Mouse (Mus musculus): ENCODE measurements at regions not wholly inside any gene's neighbourhood (a gene's known extent, or its start where the extent isn't known, plus 50 kb on each side); places are given as distances from the start of the nearest gene placed in this dataset.
"Not testable (repeated sequence)": the region's sequence is repeated elsewhere in the genome, so short reads cannot be mapped to it uniquely, and the experiment has no call there.

DNA sequence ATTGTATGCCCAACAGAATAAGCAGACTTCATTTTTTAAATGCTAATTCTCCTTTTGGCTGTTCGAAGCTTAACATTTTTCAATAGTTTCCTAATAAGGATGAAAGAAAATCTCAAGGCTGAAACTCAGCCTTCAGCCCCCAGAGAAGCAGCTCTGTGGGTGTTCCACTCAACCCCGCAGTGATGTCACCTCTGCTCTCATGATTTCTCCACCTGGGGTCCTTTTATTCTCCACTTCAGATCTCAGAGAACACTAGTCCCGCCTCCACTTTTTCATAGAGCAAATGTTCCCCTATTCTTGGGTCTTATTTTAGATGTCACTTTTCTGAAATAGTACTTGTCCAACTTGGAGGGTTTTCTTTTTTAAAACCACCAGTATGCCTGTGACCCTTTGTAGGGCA, 567.3 kb downstream of the Cntn3 start:
- H3K4me2 ChIP-seq: no peak overlapping the region
- WGBS: 75% methylated on average over 3 of the region's 3 CpGs
- no peak overlapping the region for H3K4me3 ChIP-seq
- no peaks in the 10 kb centered on the region for H3K9me3 ChIP-seq
- no peak for ATAC-seq (ENCODE audit: insufficient number of reproducible peaks, insufficient read depth, low FRiP score, low TSS enrichment, low read depth)
- no peak overlapping the region for H3K27ac ChIP-seq
- H3K9ac ChIP-seq: no peak overlapping the region
- no peaks in the 10 kb centered on the region for H3K4me1 ChIP-seq
- no peaks in the 10 kb centered on the region for H3K27me3 ChIP-seq
- H3K36me3 ChIP-seq: no peaks in the 10 kb centered on the region

- H3K27me3 ChIP-seq: no peaks in the 10 kb centered on the region
- no peak overlapping the region for H3K4me3 ChIP-seq
Observed at GRCm38 (mm10) chr6:101998181-101998580, 574.7 kb downstream of the Cntn3 start.

DNA sequence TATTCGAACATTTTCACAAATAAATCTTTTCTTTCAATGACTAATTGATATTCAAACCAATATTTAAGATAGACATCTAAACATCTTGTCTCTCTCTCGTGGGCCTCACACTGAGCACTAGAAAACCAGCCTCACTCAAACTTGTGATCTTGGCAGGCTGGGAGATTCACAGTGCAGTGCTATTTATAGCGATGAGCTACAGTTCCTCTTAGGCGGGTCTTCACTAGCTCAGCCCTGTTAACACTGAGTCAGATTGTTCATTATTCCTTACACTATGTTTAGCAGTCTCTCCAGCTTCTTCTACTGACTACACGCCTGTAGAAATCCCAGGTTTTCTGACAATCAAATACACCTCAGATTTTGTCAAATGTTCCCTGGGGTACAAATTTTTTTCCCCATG, 575.3 kb downstream of the Cntn3 start:
- 63% methylated on average over 5 of the region's 5 CpGs for WGBS
- no peak overlapping the region for H3K4me3 ChIP-seq
- H3K9me3 ChIP-seq: no peaks in the 10 kb centered on the region
- no peak overlapping the region for H3K27ac ChIP-seq
- no peaks in the 10 kb centered on the region for H3K27me3 ChIP-seq
- H3K9ac ChIP-seq: no peak overlapping the region
- H3K4me1 ChIP-seq: no peaks in the 10 kb centered on the region
- H3K4me2 ChIP-seq: no peak overlapping the region
- ATAC-seq (ENCODE audit: insufficient number of reproducible peaks, insufficient read depth, low FRiP score, low TSS enrichment, low read depth): no peak
- H3K36me3 ChIP-seq: no peaks in the 10 kb centered on the region

More at GRCm38 (mm10) chr6:101998181-101998580, 574.7 kb downstream of the Cntn3 start:
- H3K9ac ChIP-seq: no peak overlapping the region
- no peaks in the 10 kb centered on the region for H3K36me3 ChIP-seq
- no peak for ATAC-seq (ENCODE audit: insufficient number of reproducible peaks, insufficient read depth, low FRiP score, low TSS enrichment, low read depth)
- no peaks in the 10 kb centered on the region for H3K9me3 ChIP-seq
- no peak overlapping the region for H3K4me2 ChIP-seq
- no peak overlapping the region for H3K27ac ChIP-seq
- WGBS: 64% methylated on average over 2 of the region's 2 CpGs
- no peaks in the 10 kb centered on the region for H3K4me1 ChIP-seq

DNA sequence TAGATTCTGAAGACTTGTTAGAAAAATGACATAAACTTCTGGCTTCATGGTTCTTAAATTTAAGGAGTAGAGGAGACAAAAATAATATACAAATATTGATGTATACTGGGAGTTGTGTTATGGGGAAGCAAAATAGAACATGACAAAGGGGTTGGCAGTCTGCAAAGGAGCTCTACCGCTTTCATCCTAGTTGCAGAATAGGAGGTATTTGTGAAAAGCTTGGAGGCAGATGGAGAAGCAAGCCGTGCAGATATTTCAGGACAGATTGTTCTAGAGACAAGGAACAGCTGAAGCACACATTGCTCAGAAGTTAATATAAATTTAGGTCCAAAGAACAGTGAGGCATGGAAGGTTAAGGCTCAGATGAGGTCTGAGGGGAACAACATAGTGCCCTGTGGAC, 580.1 kb downstream of the Cntn3 start:
- no peaks in the 10 kb centered on the region for H3K4me1 ChIP-seq
- no peak for ATAC-seq (ENCODE audit: insufficient number of reproducible peaks, insufficient read depth, low FRiP score, low TSS enrichment, low read depth)
- 90% methylated on average over 2 of the region's 2 CpGs for WGBS
- no peak overlapping the region for H3K4me3 ChIP-seq
- H3K27ac ChIP-seq: no peak overlapping the region
- H3K36me3 ChIP-seq: no peaks in the 10 kb centered on the region
- no peaks in the 10 kb centered on the region for H3K9me3 ChIP-seq
- H3K4me2 ChIP-seq: no peak overlapping the region
- no peak overlapping the region for H3K9ac ChIP-seq
- no peaks in the 10 kb centered on the region for H3K27me3 ChIP-seq

GRCm38 (mm10) chr6:101981656-101982055, 591.2 kb downstream of the Cntn3 start:
- no peak for ATAC-seq (ENCODE audit: insufficient number of reproducible peaks, insufficient read depth, low FRiP score, low TSS enrichment, low read depth)
- Histone ChIP-seq H3K27ac (no peak overlapping the region), H3K9ac (no peak overlapping the region), H3K4me3 (no peak overlapping the region), H3K27me3 (no peaks in the 10 kb centered on the region), H3K4me2 (no peak overlapping the region), H3K9me3 (no peaks in the 10 kb centered on the region), H3K36me3 (no peaks in the 10 kb centered on the region), H3K4me1 (no peaks in the 10 kb centered on the region)
- WGBS: 49% methylated on average over 1 of the region's 1 CpGs

DNA sequence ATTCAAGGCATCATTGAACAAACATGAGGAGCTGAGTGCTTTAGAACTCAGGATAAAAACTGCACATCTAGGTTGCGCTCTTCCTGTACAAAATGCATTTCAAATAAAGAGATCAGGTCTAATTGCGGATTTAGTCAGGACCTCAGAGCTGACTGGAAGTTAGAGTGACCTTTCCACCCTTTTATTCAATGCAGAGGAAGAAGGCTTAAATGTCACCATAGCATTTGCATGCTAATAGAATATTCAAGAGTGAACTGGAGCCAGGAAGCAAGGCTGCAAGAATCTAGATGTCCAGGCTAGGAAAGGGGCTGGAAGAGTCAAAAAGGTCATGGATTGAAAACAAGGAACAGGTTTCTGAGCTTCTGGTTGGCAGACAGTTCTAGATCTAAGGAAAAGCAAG, 593.7 kb downstream of the Cntn3 start:
- Histone ChIP-seq H3K4me3 (no peak overlapping the region), H3K27me3 (no peaks in the 10 kb centered on the region), H3K4me1 (no peaks in the 10 kb centered on the region), H3K9me3 (no peaks in the 10 kb centered on the region), H3K36me3 (no peaks in the 10 kb centered on the region), H3K9ac (no peak overlapping the region), H3K27ac (no peak overlapping the region), H3K4me2 (no peak overlapping the region)
- no peak for ATAC-seq (ENCODE audit: insufficient number of reproducible peaks, insufficient read depth, low FRiP score, low TSS enrichment, low read depth)
- WGBS: 59% methylated on average over 2 of the region's 2 CpGs

- ATAC-seq (ENCODE audit: insufficient number of reproducible peaks, insufficient read depth, low FRiP score, low TSS enrichment, low read depth): no peak
- Histone ChIP-seq H3K36me3 (no peaks in the 10 kb centered on the region), H3K9me3 (no peaks in the 10 kb centered on the region), H3K27me3 (no peaks in the 10 kb centered on the region), H3K9ac (no peak overlapping the region), H3K4me3 (no peak overlapping the region), H3K4me2 (no peak overlapping the region), H3K4me1 (no peaks in the 10 kb centered on the region), H3K27ac (no peak overlapping the region)
- WGBS: 86% methylated on average over 2 of the region's 2 CpGs
Observed at GRCm38 (mm10) chr6:101964941-101965340, 587.2 kb upstream of the Pdzrn3 start.

DNA sequence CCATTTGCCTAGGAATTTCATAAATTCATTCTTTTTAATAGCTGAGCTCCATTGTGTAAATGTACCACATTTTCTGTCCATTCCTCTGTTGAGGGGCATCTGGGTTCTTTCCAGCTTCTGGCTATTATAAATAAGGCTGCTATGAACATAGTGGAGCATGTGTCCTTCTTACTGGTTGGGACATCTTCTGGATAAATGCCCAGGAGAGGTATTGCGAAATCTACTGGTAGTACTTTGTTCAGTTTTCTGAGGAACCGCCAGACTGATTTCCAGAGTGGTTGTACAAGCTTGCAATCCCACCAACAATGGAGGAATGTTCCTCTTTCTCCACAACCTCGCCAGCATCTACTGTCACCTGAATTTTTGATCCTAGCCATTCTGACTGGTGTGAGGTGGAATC, 583.8 kb upstream of the Pdzrn3 start:
- ATAC-seq (ENCODE audit: insufficient number of reproducible peaks, insufficient read depth, low FRiP score, low TSS enrichment, low read depth): not testable (repeated sequence)
- WGBS: 88% methylated on average over 3 of the region's 3 CpGs

DNA sequence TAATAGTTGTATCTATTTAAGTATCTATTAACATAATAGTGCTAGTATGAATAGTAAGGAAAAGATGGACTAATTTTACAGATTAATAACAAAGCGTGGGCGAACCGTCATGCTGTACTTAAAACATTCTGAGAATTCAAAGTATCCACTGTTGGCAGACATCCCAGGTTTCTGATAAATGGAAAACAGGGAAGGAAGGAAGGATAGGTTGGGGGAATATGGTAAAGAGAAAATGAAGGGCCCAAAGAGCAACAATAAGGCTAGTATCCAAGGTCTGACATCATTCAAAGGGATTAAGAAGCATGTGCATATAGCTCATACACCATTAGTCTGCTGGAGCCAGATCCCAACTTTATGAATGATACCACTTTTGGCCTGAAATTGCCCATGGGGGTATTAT, 572.0 kb upstream of the Pdzrn3 start:
- 49% methylated on average over 3 of the region's 3 CpGs for WGBS
- Histone ChIP-seq H3K4me3 (no peak overlapping the region), H3K27me3 (no peaks in the 10 kb centered on the region), H3K36me3 (no peaks in the 10 kb centered on the region), H3K4me1 (no peaks in the 10 kb centered on the region), H3K9me3 (no peaks in the 10 kb centered on the region), H3K4me2 (no peak overlapping the region), H3K27ac (no peak overlapping the region), H3K9ac (no peak overlapping the region)
- ATAC-seq (ENCODE audit: insufficient number of reproducible peaks, insufficient read depth, low FRiP score, low TSS enrichment, low read depth): no peak

More for the DNA sequence above, 583.8 kb upstream of the Pdzrn3 start:
- not testable (repeated sequence) for H3K36me3 ChIP-seq, H3K27me3 ChIP-seq, H3K4me3 ChIP-seq, H3K4me1 ChIP-seq, H3K27ac ChIP-seq, H3K9me3 ChIP-seq, H3K4me2 ChIP-seq, H3K9ac ChIP-seq

DNA sequence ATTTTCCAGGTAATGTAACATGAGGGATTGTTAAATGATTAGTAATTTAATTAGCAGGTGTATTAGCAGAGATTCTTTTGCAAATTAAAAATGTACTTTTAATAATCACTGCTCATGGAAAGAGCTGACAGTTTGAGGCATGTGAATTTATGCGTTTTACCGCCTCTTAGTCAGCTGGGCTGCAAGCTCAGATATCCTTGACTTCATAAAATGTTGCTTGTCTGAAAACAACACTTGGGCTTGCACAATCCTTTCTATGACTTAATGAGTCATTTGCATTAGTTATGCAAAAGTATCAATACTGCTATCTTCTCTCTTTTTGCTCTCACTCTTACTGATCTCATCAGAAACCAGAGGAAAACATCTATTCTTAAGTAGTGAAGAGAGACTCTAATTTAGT, 571.3 kb upstream of the Pdzrn3 start:
- H3K27me3 ChIP-seq: no peaks in the 10 kb centered on the region
- no peak overlapping the region for H3K4me2 ChIP-seq
- no peak overlapping the region for H3K27ac ChIP-seq
- no peak overlapping the region for H3K4me3 ChIP-seq
- no peak for ATAC-seq (ENCODE audit: insufficient number of reproducible peaks, insufficient read depth, low FRiP score, low TSS enrichment, low read depth)
- no peaks in the 10 kb centered on the region for H3K9me3 ChIP-seq
- WGBS: 89% methylated on average over 2 of the region's 2 CpGs
- H3K9ac ChIP-seq: no peak overlapping the region
- H3K4me1 ChIP-seq: no peaks in the 10 kb centered on the region
- no peaks in the 10 kb centered on the region for H3K36me3 ChIP-seq

- H3K9me3 ChIP-seq: no peaks in the 10 kb centered on the region
- no peak overlapping the region for H3K4me3 ChIP-seq
- H3K27me3 ChIP-seq: no peaks in the 10 kb centered on the region
- H3K4me2 ChIP-seq: no peak overlapping the region
- H3K9ac ChIP-seq: no peak overlapping the region
- whole genome bisulfite sequencing: 68% methylated on average over 3 of the region's 3 CpGs
- peaks cover 4% of the 10 kb centered on the region; the same call in 1 of the 2 replicates for H3K4me1 ChIP-seq
- H3K36me3 ChIP-seq: no peaks in the 10 kb centered on the region
- ATAC-seq (ENCODE audit: insufficient number of reproducible peaks, insufficient read depth, low FRiP score, low TSS enrichment, low read depth): no peak
- H3K27ac ChIP-seq: no peak overlapping the region
Observed at GRCm38 (mm10) chr6:101940266-101940866, 562.7 kb upstream of the Pdzrn3 start.

DNA sequence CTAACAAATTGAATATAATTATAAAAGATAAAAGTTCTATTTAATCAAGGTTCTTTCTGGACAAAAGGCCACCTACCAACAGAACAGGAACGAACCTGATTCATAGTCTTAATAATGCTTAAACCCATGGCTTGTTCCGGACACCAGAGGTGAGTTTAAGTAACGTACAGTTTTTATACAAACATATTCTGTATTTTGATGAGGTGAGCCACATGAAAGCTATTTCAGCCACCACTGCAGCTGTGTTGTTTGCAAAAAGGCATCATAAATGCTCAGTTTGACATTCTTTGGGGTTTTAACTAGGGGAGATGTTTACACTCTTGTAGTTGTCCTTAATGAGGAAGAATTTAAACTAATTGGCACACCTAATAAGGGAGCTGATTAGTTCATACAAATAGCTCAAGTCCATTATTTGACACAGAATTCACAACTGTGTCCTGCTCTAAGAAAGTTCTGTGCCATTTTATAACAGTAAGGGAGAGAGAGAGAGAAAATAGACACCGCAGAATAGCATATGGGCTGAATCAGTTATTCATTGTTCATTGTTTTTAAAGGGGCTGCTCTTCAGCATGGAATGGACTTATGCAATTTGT, 560.8 kb upstream of the Pdzrn3 start:
- Histone ChIP-seq H3K9ac (no peak overlapping the region), H3K4me3 (no peak overlapping the region), H3K27ac (no peak overlapping the region), H3K9me3 (no peaks in the 10 kb centered on the region), H3K4me1 (peaks cover 4% of the 10 kb centered on the region; the same call in 1 of the 2 replicates), H3K27me3 (no peaks in the 10 kb centered on the region), H3K36me3 (no peaks in the 10 kb centered on the region), H3K4me2 (no peak overlapping the region)
- ATAC-seq (ENCODE audit: insufficient number of reproducible peaks, insufficient read depth, low FRiP score, low TSS enrichment, low read depth): no peak
- WGBS: 60% methylated on average over 4 of the region's 4 CpGs
